Mouse (Mus musculus): ENCODE data around the gene Klk1b8.
"Not testable (repeated sequence)": the region's sequence is repeated elsewhere in the genome, so short reads cannot be mapped to it uniquely, and the experiment has no call there.

Klk1b8 gene

DNA sequence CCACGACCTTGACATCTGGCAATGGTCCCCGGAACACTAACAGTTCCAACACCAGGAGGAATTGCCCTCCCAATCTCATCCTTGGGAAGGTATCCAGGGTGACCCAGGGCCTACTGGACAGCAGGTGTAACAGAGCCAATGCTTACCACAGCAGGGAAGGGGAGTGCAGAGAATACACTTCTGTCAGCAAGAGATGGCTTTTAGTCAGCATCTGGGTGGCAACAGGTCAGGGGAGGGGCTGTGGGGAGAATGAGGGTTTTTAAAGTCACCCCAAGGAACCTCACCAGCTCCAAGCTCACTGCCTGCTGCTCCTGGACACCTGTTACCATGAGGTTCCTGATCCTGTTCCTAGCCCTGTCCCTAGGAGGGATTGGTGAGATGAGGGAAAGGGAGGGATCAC lies at the start of gene Klk1b8:
Gene Klk1b8, plus strand, starts transcription at position 301 of the 400 bp plus-strand sequence.
- no peak for DNase-seq (ENCODE audit: low spot score)

DNA sequence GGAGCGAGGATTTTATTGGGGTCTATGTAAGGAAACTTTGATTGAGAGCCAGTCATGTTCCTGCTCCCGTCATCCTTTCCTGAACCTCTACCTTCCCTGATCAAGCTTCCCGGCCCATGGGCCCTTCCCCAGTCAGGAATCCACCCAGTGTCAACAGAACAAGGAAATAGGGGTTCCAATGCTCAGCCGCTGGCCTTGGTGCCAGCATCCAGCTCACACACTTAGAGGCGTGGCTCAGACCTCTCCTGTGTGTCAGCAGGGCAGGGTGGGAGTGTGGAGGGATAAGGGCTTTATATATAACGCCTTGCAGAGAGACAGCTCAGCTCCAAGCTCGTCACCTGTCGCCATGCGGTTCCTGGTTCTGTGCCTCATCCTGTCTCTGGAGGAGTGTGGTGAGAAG lies 35.6 kb upstream of the Klk1b8 start:
- no peak for DNase-seq (ENCODE audit: low spot score)

DNA sequence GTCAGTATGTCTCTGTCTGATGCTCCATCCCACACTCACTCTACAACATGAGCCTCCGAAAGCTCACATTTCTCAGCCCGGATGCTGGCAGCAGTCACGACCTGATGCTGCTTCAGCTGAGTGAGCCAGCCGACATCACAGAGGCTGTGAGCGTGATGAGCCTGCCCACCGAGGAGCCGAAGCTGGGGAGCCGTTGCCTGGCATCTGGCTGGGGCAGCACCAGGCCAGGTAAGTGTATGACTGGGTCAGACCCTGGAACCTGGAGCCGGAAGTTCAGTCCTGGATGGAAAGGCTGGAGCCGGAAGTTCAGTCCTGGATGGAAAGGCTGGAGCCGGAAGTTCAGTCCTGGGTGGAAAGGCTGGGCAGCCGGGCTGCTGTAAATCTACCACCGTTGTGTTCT lies 32.0 kb upstream of the Klk1b8 start:
- peak; percentile 30 for DNase-seq (ENCODE audit: low spot score)

DNA sequence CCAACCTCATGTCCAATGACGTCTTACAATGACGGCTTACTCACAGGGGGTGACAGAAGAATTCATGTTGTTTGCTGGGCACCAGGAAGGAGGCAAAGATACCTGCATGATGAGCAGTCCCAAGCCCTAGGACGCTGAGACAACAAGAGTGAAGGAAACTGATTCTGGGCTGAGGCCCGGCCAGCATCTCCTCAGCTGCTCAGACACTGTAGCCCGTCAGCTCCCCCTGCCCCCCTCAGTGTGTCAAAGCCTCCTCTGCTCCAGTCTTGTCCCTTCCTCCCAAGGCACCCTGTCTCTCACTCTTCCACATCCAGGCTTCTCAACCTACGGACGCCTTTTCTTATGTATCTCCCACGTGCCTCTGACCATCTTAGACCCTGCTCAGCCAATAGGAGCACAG lies 31.6 kb upstream of the Klk1b8 start:
- DNase-seq (ENCODE audit: low spot score), result peak; percentile 37

DNA sequence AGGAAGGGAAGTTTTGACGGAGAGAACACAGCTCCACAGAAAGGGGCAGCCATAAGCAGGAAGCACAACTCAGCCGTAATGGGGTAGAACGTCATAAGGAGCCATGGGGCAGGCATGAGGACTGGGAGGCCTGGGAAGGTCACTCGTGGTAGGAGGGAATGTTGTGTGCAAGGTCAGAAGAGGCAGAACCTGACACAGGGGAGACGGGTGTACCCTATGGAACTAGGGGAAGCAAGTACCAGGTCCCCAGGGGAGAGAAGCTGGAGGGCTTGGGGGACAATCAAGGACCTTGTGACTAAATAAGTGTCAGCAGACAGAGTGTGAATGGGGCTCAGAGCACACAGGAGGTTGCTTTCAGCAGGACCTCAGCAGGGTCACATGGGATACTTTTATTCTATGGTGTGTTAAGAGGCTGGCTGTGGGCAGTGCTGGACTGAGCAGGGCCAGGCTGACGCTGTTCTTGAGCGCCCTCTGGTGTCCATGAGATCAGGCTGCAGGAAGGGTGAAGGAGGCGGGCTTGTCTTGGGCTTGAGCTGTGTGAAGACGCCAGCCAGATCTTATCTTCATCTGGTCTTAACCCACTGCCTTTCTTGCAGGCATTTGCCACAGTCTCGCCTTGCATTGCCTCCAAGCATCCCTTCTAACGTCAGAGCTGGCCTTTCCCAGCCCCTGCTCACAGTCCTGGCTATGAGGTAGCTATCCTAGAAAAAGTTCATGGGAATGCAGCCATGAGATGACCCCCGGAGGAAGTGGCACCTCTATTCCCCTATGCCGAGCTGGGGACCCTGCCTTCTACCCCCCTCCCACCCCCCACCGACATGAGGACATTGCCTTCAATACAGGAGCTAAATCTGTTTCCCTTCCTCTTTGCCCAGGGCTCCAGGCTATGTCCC lies 30.7 kb upstream of the Klk1b8 start:
- peak; percentile 81 for DNase-seq (ENCODE audit: low spot score)

DNA sequence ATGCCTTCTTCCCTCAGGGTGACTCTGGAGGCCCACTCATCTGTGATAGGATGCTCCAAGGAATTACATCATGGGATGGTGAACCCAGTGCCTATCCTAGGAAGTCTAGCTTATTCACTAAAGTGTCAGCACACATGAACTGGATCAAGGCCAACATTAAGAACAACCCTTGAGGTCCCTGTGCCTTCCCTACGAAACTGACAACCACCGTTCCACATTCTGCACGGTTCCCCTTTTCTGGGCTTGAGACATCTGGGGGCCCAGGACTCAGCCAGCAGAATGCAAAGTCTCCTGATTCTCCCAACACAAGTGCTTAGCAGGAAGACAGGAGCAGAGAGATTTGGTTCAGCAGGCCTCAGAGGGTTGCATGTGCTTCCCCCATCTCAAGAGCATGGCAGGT lies 29.9 kb upstream of the Klk1b8 start:
- DNase-seq (ENCODE audit: low spot score), result no peak

DNA sequence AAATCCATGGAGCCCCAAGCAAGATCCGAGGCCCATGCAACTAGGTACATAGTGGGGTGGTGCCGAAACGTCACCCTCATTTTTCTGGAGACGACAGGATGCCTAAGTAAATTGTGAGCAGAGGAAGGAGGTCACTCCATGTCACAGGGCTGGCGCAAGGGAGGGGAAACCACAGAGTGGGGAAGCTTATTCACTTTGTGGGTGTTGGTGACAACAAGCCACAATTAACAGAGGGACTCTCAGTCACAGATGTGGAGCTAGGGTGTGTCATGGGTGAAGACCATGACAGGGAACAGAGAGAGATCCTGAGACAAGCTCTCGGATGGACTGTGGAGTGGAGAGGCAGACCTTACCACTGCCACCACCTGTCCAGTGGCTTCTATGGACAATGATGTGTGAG lies 29.4 kb upstream of the Klk1b8 start:
- peak; percentile 31 for DNase-seq (ENCODE audit: low spot score)

DNA sequence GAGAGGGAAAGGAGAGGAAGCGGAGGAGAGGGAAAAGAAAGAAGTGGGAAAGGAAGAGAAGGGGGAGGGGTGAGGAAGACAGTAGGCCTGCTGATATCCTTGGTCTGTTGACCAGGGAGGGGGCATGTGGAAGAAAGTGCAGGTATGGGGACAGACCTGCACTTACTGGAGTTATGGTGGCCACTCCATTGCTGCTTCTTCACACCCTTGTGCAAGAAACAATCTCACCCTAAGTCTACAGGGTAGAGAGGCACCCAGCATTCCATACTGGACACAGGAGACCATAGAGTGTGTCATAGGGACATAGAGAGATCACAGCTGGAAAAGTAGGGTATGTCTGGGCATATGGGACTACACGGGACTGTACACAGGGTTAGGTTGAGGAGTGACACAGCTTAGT lies 28.5 kb upstream of the Klk1b8 start:
- DNase-seq (ENCODE audit: low spot score), result no peak

DNA sequence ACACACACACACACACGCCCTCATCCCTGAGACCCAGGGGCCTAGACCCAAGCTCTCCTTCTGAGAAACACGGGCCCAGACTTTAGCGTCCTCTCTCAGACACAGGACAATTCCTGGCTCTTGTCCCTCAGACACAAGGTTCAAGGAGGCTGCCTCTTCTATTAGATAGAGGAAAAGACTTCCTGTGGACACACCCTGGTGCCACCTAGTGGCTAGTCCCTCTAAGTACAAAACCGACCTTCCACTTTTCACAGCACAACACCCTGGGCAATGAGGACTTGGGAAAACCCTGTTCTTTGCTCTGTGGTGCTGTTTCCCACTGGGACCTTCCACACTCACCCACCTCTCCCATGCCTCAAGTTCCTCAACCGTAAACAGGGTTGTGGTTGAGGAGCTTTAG lies 24.5 kb upstream of the Klk1b8 start:
- DNase-seq (ENCODE audit: low spot score), result no peak

DNA sequence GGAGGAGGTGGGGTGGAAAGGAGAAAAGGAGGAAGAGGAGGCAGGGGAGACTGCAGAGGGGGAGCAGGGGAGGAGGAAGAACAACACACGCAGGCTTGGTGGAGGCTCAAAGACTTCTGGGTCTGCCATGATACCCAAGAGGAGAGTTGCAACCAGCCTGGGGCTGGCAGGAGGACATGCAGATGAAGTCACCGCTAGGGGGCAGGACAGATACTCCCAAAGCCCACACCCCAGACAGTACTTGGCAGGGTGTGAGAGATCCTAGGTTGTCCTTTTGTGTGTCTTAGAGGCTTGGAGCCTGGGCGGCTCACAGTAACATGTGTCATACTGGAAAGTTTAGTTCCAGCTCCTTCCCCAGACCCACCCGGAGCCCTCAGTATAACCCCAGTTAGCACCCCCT lies 21.9 kb upstream of the Klk1b8 start:
- peak; percentile 64 for DNase-seq (ENCODE audit: low spot score)

DNA sequence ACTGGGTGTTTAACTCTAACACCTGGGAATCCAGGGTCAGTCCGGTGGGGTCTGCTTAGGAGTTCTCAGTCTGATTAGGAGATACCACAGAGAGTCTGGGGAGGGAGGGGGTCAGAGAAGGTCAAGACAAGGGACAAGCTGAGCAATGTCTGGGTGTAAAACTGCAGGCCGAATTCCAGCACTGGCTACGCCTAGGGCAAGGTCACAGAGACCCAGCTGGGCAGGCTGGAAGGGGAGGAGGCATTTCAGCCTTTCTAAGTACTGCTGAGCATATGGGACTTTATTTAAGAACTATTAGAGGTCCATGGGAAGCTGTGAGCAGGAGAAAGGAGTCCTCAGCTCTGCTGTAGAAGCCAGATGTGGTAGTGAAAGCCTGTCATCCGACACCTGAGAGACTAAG lies 18.1 kb upstream of the Klk1b8 start:
- no peak for DNase-seq (ENCODE audit: low spot score)

DNA sequence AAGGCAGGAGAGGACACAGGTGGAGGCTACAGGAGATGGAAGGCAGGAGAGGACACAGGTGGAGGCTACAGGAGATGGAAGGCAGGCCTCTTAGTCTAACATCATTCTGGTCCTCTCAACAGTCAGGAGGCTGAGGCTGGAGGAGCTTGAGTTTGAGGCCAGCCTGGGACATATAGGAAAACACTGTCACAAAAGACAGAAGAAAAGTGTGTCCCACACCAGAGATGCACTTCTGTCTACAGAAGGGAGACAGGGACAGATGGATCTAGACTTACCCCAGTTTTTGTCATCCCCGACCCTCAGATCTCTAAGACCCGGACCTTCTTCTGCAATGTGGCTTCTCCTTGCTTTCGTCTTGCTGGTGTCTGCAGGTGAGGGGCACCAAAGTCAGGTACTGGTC lies 17.0 kb upstream of the Klk1b8 start, which contains the start of gene Klk15:
Gene Klk15, plus strand, starts transcription at position 301 of the 400 bp plus-strand sequence.
- DNase-seq (ENCODE audit: low spot score), result no peak

DNA sequence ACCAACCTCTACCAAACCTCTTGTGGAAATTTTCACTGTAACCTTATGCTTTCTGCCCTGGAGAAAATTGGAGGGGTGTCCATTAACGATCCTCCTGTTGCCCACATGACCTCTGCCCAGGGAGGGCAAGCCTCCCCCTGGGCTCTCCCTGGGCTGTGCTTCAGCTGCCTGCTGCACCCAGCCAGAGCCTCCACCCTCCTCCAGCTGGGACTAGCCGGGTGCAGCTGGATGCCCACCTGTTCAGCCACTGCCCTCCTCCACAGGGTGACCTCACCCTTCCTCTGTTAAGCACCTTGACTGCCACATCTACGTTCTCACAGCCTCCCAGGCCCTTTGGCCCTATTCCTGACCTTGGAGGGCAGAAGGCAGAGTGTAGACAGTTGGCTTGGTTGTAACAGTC lies 15.7 kb upstream of the Klk1b8 start:
- no peak for DNase-seq (ENCODE audit: low spot score)

DNA sequence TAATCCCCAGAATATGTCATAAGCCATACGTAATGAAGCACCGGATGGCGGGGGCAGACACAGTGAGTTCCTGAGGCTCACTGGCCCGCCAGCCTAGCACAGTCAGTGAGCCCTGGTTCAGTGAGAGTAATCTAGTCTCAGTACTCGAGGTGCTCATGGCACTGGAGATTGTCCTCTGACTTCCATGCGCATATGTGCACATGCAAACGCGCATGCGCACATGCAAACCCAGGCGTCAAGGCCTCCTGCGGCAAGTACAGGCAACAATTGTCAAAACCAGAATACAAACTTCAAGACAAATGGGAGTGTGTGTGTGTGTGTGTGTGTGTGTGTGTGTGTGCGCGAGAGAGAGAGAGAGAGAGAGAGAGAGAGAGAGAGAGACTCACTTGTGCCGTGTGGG lies 13.9 kb upstream of the Klk1b8 start:
- no peak for DNase-seq (ENCODE audit: low spot score)

DNA sequence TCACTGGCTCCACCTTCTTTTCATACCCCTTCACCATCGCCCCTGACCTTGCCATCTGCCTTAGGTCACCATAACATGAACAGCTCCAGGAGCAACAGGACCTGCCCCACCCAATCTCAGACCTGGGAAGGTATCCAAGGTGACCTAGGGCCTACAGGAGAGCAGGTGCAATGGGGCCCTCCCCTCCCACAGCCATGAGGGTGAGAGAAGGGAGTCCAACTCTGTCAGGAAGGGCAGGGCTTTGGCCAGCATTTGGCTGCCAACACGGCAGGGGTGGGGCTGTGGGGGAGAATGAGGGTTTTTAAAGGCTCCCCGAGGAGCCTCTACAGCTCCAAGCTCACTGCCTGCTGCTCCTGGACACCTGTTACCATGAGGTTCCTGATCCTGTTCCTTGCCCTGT lies 8.2 kb upstream of the Klk1b8 start:
- DNase-seq (ENCODE audit: low spot score), result not testable (repeated sequence)

DNA sequence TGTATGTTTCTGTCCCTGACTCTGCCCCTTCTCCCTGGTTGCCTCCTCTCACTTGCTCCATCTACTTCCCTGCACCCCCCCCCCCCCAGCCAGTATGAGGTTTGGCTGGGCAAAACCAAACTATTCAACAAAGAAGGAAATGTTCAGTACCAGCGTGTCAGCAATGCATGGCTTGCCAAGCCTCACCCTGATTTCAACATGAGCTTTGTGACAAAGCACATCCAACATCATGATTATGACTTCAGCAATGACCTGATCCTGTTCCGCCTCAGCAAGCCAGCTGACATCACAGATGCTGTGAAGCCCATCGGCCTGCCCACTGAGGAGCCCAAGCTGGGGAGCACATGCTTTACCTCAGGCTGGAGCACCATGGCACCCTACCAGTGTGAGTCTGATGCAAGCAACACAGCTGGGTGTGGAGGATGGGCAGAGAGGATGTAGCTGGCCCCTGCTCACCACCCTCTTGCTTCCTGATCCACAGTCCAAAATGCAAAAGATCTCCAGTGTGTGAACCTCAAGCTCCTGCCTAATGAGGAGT lies 5.7 kb upstream of the Klk1b8 start:
- DNase-seq (ENCODE audit: low spot score), result no peak

DNA sequence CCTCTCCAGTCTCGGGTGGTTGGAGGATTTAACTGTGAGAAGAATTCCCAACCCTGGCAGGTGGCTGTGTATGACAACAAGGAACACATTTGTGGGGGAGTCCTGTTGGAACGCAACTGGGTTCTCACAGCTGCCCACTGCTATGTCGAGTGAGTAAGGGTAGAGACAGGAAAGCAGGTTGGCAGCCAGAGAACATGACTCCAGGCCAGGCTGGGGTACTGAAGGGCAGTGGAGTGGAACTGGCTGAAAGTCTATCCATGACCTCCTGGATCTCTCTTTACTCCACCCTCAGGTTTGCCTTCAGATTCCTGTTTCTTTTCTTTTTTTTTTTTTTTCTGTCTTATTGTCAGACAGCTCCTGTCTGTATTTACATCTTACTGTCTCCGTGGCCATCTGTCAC lies 2.2 kb downstream of the Klk1b8 start:
- DNase-seq (ENCODE audit: low spot score), result no peak

DNA sequence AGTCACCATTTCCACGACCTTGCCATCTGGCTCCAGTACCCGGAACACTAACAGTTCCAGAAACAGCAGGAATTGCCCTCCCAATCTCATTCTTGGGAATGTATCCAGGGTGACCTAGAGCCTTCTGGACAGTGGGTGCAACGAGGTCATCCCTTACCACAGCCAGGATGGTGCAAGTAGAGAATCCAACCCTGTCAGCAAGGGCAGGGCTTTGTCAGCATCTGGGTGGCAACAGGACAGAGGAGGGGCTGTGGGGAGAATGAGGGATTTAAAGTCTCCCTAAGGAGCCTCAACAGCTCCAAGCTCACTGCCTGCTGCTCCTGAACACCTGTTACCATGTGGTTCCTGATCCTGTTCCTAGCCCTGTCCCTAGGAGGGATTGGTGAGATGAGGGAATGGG lies 16.0 kb downstream of the Klk1b8 start, which contains the start of gene Klk1b1:
Gene Klk1b1, plus strand, starts transcription at position 301 of the 400 bp plus-strand sequence.
- no peak for DNase-seq (ENCODE audit: low spot score)

DNA sequence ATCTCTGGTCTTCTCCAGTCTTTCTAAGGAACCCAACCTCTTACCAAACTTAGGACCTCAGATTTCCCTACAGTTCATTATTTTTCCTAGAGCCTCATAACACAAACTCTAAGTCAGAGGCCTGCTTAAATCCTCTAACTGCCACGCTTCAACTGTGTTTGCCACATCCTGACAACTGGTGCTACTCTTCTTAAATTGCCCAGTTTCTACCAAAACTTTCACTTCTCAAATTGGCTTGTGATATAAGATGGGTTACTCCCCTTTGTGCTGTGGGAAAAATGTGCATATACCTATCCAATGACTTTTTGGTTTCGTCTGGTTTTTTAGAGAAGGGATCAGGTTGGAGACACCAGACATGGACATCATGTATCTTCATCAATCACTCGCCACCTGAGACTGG lies 16.6 kb downstream of the Klk1b8 start:
- DNase-seq (ENCODE audit: low spot score), result no peak

DNA sequence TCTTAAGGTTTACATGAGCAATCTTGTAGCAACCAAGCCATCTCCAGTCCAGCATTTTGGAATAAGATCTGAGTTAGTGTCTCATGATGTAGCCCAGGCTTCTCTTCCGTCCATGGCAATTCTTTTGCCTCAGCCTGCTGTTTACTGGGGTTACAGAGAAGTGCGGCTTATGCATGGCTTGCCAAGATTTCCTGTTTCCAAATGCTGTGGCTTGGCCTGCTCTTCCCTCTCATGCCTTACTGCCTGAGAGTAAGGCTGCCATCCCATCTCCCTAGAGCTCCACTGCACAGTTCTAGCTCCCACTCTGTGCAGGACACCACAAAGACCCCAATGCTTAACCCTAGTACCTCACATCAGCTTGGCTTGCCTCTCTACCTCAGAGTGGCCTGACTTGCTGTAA lies 17.1 kb downstream of the Klk1b8 start:
- no peak for DNase-seq (ENCODE audit: low spot score)

DNA sequence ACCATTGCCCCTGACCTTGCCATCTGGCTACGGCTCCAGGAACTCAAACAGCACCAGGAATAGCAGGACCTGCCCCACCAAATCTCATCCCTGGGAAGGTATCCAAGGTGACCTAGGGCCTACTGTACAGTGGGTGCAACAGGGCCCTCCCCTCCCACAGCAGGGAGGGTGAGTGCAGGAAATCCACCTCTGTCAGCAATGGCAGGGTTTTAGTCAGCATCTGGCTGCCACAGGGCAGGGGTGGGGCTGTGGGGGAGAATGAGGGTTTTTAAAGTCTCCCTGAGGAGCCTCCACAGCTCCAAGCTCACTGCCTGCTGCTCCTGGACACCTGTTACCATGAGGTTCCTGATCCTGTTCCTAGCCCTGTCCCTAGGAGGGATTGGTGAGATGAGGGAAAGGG lies 25.3 kb downstream of the Klk1b8 start, which contains the start of gene Klk1b9:
Gene Klk1b9, plus strand, starts transcription at position 301 of the 400 bp plus-strand sequence.
- not testable (repeated sequence) for DNase-seq (ENCODE audit: low spot score)

DNA sequence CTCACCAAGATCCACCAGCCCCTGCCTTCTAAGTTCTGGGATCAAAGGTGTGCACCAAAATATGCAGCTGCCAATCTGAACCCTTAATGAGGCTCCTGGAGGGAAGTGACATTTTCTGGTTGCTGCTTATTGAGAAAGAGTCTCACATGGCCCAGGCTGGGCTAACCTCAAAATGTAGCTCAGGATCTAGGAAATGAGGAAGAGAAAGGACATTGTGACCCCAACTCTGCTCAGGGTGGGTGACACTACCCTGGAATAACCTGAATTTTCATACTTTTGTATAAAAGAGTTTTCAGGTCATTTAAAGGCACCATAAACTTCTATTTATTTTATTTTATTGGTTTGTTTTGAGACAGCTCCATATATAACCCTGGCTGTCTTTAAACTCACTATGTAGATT lies 35.2 kb downstream of the Klk1b8 start:
- DNase-seq (ENCODE audit: low spot score), result no peak

DNA sequence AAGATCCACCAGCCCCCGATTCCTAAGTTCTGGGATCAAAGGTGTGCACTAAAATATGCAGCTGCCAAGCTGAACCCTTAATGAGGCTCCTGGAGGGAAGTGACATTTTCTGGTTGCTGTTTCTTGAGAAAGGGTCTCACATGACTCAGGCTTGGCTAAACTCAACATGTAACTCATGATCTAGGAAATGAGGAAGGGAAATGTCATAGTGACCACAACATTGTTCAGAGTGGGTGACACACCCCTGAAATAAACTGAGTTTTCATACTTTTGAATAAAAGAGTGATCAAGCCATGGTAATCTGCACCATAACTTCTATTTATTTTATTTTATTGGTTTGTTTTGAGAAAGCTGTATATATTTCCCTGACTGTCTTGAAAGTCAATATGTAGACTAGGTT lies 44.4 kb downstream of the Klk1b8 start:
- DNase-seq (ENCODE audit: low spot score), result not testable (repeated sequence)

DNA sequence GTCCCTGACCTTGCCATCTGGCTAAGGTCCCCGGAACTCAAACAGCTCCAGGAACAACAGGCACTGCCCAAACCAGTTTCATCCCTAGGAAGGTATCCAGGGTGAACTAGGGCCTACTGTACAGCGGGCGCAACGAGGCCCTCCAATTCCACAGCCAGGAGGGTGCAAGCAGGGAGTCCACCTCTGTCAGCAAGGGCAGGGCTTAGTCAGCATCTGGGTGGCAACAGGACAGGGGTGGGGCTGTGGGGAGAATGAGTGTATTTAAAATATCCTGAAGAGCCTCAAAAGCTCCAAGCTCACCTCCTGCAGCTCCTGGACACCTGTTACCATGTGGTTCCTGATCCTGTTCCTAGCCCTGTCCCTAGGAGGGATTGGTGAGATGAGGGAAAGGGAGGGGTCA lies 45.1 kb downstream of the Klk1b8 start, which contains the start of gene Klk1b11:
Gene Klk1b11, plus strand, starts transcription at position 301 of the 400 bp plus-strand sequence.
- DNase-seq (ENCODE audit: low spot score), result not testable (repeated sequence)

Measured in testis, postnatal 10 days (tissue).